Mouse (Mus musculus) bone marrow, adult 2 months (tissue): ENCODE data around the gene Reps2. TPM values are rescaled to one million over a fixed set of nuclear protein-coding genes. Genes with fewer than 3 reads are reported as not detected.

ENCODE experiments used
- H3K27ac ChIP-seq: fragments of 200-500 bp; 2 replicates; pipeline ENCODE4 v1.5.1; 2012; ENCODE audit warnings: low read depth, mild to moderate bottlenecking, control low read depth, inconsistent platforms, low read length; ENCODE audit not compliant: control insufficient read depth, poor library complexity, insufficient read depth
- H3K4me1 ChIP-seq: fragments of 200-500 bp; 2 replicates; pipeline ENCODE4 v1.6.1; 2011; ENCODE audit warnings: low read length; ENCODE audit not compliant: control insufficient read depth, insufficient read depth
- H3K4me3 ChIP-seq: fragments of 200-500 bp; replicated peaks from 2 replicates; pipeline ENCODE3; 2011; ENCODE audit warnings: mild to moderate bottlenecking, low read depth, low read length, control low read depth; ENCODE audit not compliant: control insufficient read depth
- CTCF ChIP-seq: fragments of 200-500 bp; IDR thresholded peaks from 2 replicates; pipeline ENCODE4 v1.5.1; 2011; ENCODE audit warnings: low read length, control low read depth; ENCODE audit not compliant: control insufficient read depth, insufficient read depth
- POLR2A ChIP-seq: fragments of 200-500 bp; IDR thresholded peaks from 2 replicates; pipeline ENCODE4 v1.6.1; 2011; ENCODE audit warnings: low read depth, mild to moderate bottlenecking, control low read depth, low read length, borderline replicate concordance; ENCODE audit not compliant: control insufficient read depth
- WGBS: fragments of 180-500 bp; shearing (Covaris S2); methylation state at CpG from one replicate; pipeline ENCODE4 v1.1.7; 2018; 5-methylcytosine and 5-hydroxymethylcytosine counted together
- polyA plus RNA-seq: library from polyadenylated mRNA; stranded (reverse); fragments of >200 nt; gene quantifications from 2 replicates; pipeline ENCODE4 v1.2.4, GENCODE M21; 2011; ENCODE audit warnings: low replicate concordance; ENCODE audit not compliant: missing spikeins, insufficient read depth, insufficient read length

The Reps2 gene
- polyA plus RNA-seq, 1 experiment: 0.92 TPM

DNA sequence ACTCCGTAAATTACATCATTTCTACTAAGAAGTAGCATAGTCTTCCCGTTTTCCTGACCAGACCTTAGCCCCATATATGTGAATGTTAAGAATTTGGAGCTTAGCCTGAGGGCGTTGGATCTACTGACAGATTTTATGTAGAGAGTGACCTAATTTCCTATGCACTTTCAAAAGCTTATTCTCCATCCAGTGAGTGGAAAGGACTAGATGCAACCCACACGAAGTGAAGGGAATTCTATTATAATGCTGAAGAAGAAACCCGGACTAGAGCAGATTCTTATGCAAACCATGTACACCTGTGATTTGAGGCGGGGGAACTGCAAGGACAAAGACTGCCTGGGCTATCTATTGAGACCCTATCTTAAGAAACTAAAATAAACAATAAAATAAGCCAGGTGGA is 195.5 kb downstream of the Reps2 start:
- H3K4me3 ChIP-seq: no peak overlapping the region
- TF ChIP-seq POLR2A (no peak), CTCF (no peak)
- WGBS: 74% methylated on average over 6 of the region's 6 CpGs
- H3K4me1 ChIP-seq: no peaks in the 10 kb centered on the region
- H3K27ac ChIP-seq: no peak overlapping the region

DNA sequence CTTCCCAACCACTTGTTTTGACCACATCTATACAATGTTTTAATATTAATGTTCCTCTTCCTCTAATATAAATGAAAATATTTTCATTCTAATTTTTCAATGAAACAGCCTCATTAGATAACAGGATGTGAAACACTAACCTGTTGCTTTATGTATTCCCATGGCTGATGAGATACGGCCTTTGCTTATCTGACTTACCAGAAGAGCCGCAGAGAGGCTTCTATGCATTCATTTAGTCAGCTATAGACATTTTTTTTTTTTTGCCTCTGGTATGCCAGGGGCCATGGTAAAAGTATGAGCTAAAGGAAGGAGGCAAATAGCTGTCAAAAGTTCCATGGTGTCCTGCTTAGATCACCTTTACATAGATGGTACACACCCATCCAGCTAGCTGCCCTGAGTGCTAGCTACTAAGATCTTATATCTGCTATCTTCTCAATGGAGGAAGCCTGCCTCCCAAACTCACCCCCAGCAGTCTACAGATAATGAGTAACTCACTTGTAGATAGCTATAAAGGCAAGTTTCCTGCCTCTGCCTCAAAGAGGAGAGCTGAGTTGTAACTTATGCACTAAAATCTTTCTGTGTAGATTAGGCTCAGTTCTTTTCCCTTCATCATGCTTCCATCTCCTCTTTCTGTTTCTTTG is 196.7 kb downstream of the Reps2 start:
- TF ChIP-seq CTCF (no peak), POLR2A (no peak)
- 73% methylated on average over 2 of the region's 2 CpGs for WGBS
- no peaks in the 10 kb centered on the region for H3K4me1 ChIP-seq
- no peak overlapping the region for H3K4me3 ChIP-seq
- no peak overlapping the region for H3K27ac ChIP-seq

DNA sequence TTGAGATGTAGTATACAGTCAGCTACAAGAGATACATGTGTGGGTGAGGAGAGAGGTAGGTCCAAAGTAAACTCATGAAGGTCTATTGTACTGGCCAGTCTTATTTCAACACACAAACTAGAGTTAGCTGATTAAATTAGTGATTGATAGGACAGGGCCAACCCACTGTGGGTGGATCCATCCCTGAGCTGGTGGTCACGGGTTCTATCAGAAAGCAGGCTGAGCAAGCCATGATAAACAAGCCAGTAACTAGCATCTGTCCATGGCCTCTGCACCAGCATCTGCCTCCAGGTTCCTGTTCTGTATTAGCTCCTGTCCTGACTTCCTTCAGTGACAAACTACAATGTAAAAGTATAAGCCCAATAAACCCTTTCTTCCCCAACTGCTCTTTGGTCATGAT is 200.1 kb downstream of the Reps2 start:
- TF ChIP-seq POLR2A (no peak), CTCF (no peak)
- Histone ChIP-seq H3K4me3 (no peak overlapping the region), H3K4me1 (no peaks in the 10 kb centered on the region), H3K27ac (no peak overlapping the region)
- WGBS: 39% methylated on average over 1 of the region's 1 CpGs

DNA sequence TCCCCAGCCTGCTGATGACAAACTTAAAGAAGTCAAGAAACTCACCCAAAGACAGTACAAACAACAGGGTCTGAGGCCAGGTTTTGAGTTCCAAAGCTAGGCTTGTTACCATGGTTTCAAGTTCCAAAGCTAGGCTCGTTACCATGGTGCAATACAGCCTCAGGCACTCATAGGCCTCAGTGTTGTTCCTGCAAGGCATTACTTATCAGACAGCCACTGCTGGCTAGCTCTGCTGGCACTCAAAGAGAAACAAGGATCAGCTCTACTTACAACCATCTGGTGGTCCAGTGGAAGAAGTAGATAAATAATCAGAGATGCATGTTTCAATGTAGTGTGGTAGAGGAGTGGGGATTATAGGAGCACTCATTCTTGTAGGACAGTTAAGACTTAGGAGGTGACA is 200.5 kb downstream of the Reps2 start:
- Histone ChIP-seq H3K4me3 (no peak overlapping the region), H3K27ac (no peak overlapping the region), H3K4me1 (no peaks in the 10 kb centered on the region)
- WGBS: 61% methylated on average over 1 of the region's 1 CpGs
- TF ChIP-seq CTCF (no peak), POLR2A (no peak)

DNA sequence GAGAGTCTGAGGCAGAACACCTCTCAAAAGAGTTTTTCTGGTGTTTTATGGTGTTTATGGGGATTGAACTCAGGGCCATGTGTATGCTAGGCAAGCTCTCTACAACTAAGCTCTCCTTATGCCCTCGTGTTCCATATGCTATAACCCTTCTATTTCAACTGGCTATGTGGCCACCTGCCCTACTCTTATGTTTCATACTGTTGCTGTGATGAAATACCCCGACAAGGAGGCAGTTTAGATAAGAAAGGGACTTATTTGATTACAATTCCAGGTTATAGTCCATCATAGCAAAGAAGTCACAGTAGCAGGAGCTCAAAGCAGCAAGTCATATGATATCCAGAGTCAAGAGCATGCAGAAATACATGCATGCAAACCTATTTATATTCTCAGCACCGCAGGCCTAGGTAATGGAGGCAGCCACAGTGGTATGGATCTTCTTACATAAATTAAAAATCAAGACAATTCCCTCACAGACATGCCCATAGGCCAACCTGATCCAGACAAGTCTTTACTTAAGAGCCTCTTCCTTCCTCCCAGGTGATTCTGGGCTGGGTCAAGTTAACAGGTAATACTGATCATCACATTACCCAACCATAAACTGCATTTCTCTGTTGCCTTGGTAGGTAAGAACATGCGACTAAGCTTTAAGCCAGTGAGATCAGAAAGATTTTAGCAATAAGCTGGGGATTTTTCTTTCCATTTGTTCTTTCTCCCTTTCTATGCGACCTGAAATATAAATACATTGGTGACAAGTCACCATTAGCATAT is 210.5 kb downstream of the Reps2 start:
- WGBS: 71% methylated on average over 5 of the region's 5 CpGs
- TF ChIP-seq CTCF (no peak), POLR2A (no peak)
- Histone ChIP-seq H3K27ac (no peak overlapping the region), H3K4me3 (no peak overlapping the region), H3K4me1 (no peaks in the 10 kb centered on the region)

DNA sequence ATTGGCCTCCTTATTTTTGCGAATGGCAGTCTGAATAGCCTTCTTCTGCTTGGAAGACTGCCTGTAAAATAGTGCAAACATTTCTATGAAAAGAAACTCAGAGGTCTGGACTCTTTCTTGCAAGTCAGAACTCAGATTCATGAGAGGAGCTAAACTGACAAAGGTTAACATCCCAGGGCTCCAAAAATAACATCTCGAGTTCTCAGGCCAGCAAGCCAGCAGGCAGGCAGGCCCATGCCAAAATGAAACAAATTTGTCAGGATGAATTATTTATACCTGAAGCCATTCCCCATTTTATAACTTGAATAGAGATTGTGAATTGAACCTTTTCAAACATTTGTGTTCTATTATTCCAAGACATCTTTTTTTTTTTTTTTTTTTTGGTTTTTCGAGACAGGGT is 215.8 kb downstream of the Reps2 start:
- TF ChIP-seq CTCF (no peak), POLR2A (no peak)
- Histone ChIP-seq H3K27ac (no peak overlapping the region), H3K4me1 (no peaks in the 10 kb centered on the region), H3K4me3 (no peak overlapping the region)
- 71% methylated on average over 3 of the region's 3 CpGs for WGBS

DNA sequence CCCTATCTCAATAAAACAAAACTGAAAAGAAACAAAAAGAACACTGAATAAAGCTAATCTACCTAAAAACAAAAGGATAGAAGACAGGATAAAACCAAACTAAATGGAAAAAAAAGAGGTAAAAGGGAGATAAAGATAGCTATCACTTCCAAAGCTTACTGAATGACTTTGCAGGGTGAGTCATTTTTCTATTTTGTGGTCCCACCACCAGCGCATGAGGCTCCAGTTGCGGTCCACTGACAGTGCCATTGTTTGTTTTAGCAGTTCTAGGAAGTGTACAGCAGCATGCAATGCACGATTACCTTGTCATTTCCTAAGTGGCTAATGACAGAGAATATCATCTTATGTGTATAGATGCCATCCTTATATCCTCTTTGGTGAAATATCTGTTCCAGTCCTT is 224.0 kb downstream of the Reps2 start:
- TF ChIP-seq POLR2A (no peak), CTCF (no peak)
- no peak overlapping the region for H3K27ac ChIP-seq
- H3K4me1 ChIP-seq: no peaks in the 10 kb centered on the region
- WGBS: 68% methylated on average over 3 of the region's 3 CpGs
- no peak overlapping the region for H3K4me3 ChIP-seq

DNA sequence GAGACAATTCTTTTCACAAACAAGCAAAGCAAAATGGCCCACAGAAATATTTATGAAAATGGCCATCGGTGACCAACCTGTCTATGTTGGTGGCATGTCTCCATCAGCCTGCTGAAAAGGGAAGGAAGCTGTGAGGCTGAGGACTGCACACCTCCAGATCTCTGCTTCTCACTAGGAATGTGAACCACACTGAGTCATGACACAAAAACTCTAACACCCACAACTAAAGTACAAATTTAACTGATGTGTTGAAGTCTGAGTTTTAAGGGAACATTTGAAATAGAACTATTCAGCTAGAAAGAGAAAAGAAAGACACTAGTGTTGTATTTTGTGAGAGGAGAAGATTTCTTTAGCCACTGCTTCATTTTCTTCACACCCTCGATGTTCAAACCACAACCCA is 230.3 kb downstream of the Reps2 start:
- H3K4me3 ChIP-seq: no peak overlapping the region
- WGBS: 72% methylated on average over 2 of the region's 2 CpGs

More for the DNA sequence above, 230.3 kb downstream of the Reps2 start:
- H3K27ac ChIP-seq: no peak overlapping the region
- TF ChIP-seq CTCF (no peak), POLR2A (no peak)
- H3K4me1 ChIP-seq: no peaks in the 10 kb centered on the region
